Mouse (Mus musculus) liver, postnatal 0 days (tissue): Measurements from ENCODE around the gene Ndufaf2.

Source experiments
- CTCF ChIP-seq: sonication (generic); IDR thresholded peaks from 2 replicates; pipeline ENCODE4 v1.5.1; 2016; ENCODE audit warnings: antibody characterized with exemption, low read depth
- EP300 ChIP-seq: IDR thresholded peaks from 2 replicates; pipeline ENCODE4 v1.6.1; 2016; ENCODE audit warnings: antibody characterized with exemption, low read depth, mild to moderate bottlenecking

GRCm38 (mm10) chr13:107992573-107992972 lies 165.8 kb downstream of the Ndufaf2 start:
- TF ChIP-seq EP300 (no peak), CTCF (no peak)
